Mouse (Mus musculus): ENCODE measurements at regions not wholly inside any gene's neighbourhood (a gene's known extent, or its start where the extent isn't known, plus 50 kb on each side); places are given as distances from the start of the nearest gene placed in this dataset.

GRCm38 (mm10) chr2:147702330-147703063, 340.8 kb downstream of the Pax1 start:
- DNase-seq (ENCODE audit: low spot score in 2 of 2), result no peak

DNA sequence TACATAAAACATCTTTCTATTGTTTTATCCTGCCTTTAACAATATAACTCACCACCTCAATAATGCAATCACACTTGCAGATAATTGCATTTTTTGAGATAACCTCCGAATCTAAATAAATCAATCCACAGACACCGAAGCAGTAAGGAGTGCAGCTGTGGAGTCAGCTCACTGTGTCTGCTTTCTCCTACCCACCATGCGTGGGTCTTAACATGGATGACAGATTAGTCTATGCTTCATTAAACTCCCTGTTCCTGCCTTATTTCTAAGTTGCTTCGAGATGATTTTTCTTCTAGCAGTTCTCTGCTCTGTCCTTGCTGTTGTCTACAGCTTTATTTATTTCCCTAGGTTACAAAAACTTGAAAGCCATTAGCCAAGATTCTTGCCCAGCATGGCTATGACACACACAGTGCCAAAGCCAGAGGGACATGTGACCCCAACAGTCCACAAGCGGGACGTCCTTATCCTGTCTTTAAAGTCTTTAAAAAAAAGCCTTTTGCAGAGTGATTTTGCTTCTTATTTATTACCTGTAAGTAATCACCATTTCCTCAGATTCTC, 337.9 kb downstream of the Pax1 start:
- DNase-seq (ENCODE audit: low spot score in 2 of 2), result no peak

DNA sequence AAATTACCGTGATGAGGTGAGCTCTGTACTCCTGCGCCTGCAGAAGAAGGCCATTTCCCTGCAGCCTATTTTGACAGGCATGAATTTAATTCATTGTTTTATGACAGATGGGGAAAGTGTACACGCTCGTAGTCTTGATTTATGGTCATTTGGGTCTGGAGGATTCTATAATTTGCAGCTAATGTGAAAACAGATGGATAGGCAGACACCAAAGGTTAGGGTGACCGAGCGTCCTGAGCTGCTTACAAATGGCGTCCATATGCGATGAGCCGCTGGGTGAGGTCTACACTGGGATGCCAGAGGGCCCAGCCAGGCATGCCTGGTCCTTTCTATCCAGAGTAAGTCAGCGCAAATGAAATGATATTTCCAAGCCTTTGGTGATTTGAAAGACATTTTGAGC, 330.2 kb downstream of the Pax1 start:
- no peak for DNase-seq (ENCODE audit: low spot score in 2 of 2)

GRCm38 (mm10) chr2:147690506-147691208, 328.9 kb downstream of the Pax1 start:
- DNase-seq (ENCODE audit: low spot score in 2 of 2), result no peak

DNA sequence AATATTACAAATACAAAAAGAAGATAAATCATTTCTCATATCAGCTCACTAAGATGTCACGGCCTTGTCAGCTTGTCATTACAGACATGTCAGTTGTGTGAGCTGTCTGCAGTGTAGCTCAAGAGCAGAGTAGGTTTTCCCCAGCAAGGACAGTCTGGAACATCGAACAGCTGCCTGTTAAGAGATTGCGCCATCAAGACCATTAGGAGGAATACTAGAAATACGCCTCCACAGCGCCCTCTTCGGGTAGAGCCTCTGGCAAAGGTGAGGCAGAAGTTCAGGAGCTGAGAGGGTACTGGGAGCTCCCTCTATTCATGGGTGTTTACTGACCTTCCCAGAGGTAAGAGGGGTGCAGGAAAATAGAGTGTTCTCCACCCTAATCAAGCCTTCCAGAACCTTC, 327.0 kb downstream of the Pax1 start:
- peak in 1 of 2 experiments; percentile 12 for DNase-seq (ENCODE audit: low spot score in 2 of 2)

DNA sequence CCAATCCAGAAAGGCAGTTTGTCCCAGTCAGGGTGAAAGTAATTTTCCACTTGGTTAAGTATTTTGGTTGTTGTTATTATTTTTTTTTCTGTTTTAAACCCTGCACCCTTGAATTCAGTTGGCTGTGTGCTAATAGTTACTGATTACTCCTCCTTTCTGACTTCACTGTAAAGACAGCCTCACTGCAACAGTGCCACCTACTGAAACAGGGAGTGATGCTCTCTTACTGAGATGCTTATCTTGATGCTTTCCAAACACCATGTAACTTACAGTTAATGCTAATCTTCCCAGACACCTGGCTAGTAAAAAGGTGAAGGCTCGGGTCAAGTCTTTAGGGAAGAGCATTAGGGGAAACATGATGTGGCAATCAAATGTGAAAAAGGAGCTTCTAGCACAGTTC, 294.9 kb downstream of the Pax1 start:
- DNase-seq (ENCODE audit: low spot score in 2 of 2), result peak; percentile 14 to 32

GRCm38 (mm10) chr2:147650229-147650628, 288.5 kb downstream of the Pax1 start:
- DNase-seq (ENCODE audit: low spot score in 2 of 2), result no peak

DNA sequence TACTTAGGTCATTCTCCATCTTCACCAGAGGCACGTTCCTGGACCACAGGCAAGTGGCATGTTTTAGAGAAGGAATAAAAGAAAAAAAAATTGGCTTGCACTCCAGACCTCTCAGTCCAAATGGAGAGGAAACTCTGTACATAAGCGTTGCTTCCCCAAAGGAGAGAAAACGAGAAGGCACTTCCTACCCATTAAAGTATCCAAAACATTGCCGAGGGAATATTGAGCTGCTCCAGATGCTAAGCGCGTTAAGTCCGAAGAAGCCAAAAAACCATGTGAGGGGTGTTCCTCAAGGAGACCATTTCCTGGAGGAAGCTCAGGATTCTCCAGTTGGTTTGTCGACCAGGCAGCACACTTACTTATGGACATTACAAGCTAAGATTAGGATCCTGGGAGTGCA, 286.2 kb downstream of the Pax1 start:
- DNase-seq (ENCODE audit: low spot score in 2 of 2), result no peak

GRCm38 (mm10) chr2:147647506-147647905, 285.8 kb downstream of the Pax1 start:
- peak in 1 of 2 experiments; percentile 2 for DNase-seq (ENCODE audit: low spot score in 2 of 2)

- no peak for DNase-seq (ENCODE audit: low spot score in 2 of 2)
Observed at GRCm38 (mm10) chr2:147637882-147638281, 276.2 kb downstream of the Pax1 start.

DNA sequence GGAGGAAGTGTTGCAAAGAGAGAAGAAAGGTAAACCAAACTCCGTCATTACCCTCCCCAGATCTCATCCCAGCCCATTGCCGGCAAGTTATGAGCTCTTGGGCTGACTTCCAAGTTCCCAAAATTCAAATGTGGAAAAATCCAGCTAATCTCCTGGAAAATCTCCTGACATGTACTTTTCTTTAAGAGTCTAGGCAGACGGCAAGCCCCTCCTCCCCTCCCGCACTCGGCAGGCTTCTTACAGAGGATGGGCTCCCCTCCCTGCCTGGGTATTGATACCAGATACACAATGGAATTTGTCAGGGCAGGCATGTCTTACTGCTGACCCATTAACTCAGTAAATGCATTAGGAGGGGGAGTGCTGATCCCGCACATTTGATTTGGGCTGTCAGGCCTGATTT, 271.0 kb downstream of the Pax1 start:
- DNase-seq (ENCODE audit: low spot score in 2 of 2), result no peak

DNA sequence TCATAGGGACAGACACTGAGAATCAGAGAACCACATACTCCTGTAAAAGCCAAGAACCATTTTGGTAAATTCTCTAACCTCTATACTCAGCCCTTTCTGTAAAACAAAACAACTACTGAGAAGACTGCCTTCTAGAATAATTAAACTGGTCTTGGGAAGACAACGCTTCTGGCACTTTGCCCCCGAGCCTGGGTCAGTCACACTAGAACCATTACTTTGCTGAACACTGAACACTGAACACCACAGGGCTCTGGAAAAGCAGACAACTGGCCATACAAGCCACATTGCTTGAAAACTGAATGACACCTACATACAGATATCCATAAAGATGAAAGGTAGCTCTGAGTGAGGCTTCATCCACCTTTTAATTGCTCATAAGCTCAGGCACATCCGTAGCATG, 268.0 kb downstream of the Pax1 start:
- DNase-seq (ENCODE audit: low spot score in 2 of 2), result no peak

DNA sequence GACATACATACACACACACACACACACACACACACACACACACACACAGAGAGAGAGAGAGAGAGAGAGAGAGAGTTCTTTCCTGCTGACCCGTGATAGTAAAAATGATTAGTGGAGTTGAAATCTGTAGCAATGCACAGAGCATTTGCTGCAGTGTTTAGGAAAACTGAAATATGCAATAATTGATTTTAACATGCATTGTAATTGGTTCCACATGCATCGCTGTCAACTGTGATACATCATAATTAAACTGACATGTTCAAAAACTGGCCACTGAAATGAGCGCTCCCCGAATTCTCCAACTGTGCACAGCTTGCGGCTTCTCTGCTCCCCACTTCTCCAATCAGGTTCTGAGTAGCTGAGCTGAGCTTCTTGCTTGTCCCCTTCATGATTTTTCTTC, 265.4 kb downstream of the Pax1 start:
- DNase-seq (ENCODE audit: low spot score in 2 of 2), result no peak

- no peak for DNase-seq (ENCODE audit: low spot score in 2 of 2)
Observed at GRCm38 (mm10) chr2:147623116-147623515, 261.4 kb downstream of the Pax1 start.

GRCm38 (mm10) chr2:147617849-147618248, 256.1 kb downstream of the Pax1 start:
- peak in 1 of 2 experiments; percentile 18 for DNase-seq (ENCODE audit: low spot score in 2 of 2)

- no peak for DNase-seq (ENCODE audit: low spot score in 2 of 2)
Observed at GRCm38 (mm10) chr2:147610343-147610742, 248.6 kb downstream of the Pax1 start.

GRCm38 (mm10) chr2:147601639-147602038, 239.9 kb downstream of the Pax1 start:
- no peak for DNase-seq (ENCODE audit: low spot score in 2 of 2)

DNA sequence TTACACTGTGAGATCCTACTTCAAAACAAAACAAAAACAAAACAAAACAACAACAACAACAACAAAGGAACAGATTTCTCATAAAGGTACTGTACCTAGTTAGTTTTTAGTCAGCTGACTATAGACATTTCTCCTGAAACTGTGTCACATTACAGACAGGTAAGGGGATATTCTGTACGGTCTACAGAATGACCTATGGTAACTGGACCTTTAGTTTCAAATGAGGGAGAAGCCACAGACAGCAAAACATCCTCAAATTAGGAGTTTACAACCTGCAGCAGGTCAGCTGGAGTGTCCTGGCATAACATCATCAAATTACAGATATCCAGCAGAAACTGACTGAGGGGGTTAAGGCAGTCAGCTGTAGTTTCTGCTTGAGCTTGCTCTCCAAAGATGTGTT, 210.7 kb downstream of the Pax1 start:
- no peak for DNase-seq (ENCODE audit: low spot score in 2 of 2)

DNA sequence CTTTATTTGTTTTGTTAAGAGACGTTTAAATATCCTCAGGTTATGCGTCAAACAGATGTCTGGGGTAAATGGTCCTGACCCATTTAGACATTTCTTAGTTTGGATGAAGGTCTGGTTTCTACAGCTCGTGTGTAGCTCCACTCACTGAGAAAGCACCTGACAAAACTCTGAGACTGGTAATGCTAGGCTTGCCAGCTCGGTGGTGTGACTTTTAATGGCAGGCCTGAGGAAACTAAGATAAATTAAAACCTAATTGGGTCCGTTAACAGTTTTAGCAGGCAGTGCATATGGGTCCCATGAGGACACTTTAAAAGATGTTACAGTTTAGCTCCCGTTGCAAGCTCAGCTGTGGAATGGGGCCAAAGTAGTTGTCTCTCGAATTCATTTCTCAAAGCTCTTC, 199.5 kb downstream of the Pax1 start:
- no peak for DNase-seq (ENCODE audit: low spot score in 2 of 2)

- no peak for DNase-seq (ENCODE audit: low spot score in 2 of 2)
Observed at GRCm38 (mm10) chr2:147560426-147561155, 198.9 kb downstream of the Pax1 start.

DNA sequence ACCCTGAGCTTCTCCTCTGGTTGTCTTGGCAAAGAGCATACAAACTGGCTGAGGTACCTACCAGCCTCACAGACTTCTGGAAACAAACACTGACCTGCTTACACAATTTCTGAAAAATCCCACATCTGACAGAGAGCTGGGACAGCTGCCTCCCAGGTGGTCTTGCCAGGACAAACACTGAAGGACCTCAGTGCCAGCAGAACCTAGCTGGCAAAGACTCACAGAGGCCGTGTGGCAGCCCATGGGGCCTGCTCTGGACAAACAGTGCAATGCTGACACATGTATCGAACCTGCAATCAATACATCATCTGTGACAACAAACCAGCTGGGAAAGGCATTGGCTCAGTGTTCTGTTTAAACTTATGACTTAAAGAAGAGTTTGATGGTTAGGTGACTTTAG, 167.4 kb downstream of the Pax1 start:
- DNase-seq (ENCODE audit: low spot score in 2 of 2), result no peak

- DNase-seq (ENCODE audit: low spot score in 2 of 2), result no peak
Observed at GRCm38 (mm10) chr2:147515436-147515835, 153.7 kb downstream of the Pax1 start.
